Mouse (Mus musculus): ENCODE measurements around the gene Gm4353. TPM values are rescaled to one million over a fixed set of nuclear protein-coding genes. Genes with fewer than 3 reads are reported as not detected.
A peak's percentile ranks its signal among the peaks of the same experiment; 100 is the strongest.

Gm4353 gene
- polyA plus RNA-seq, 1 experiment, result 0.85 TPM

GRCm38 (mm10) chr7:116115216-116115930, 30.9 kb upstream of the Gm4353 start:
- no peaks in the 10 kb centered on the region for H3K4me1 ChIP-seq (ENCODE audit: control insufficient read depth, insufficient read depth, insufficient read length)
- TF ChIP-seq POLR2A (IDR thresholded peaks at IDR 0.05; ENCODE audit: low read depth, low read length) (no peak), CTCF (IDR thresholded peaks at IDR 0.05; ENCODE audit: extremely low read depth, insufficient read depth, insufficient read length, insufficient replicate concordance) (no peak)
- H3K4me3 ChIP-seq (ENCODE audit: extremely low read depth, insufficient read depth, insufficient read length), result no peak overlapping the region
- DNase-seq (ENCODE audit: low read depth in 1 of 2, low spot score in 2 of 2), result no peak
- H3K36me3 ChIP-seq (ENCODE audit: control insufficient read depth, insufficient read depth, low read length), result no peaks in the 10 kb centered on the region
- H3K27me3 ChIP-seq (ENCODE audit: control insufficient read depth, insufficient read depth, low read length), result no peaks in the 10 kb centered on the region
- H3K27ac ChIP-seq (ENCODE audit: insufficient read depth, low read length), result no peak overlapping the region
- 85% methylated on average over 12 of the region's 12 CpGs for WGBS

GRCm38 (mm10) chr7:116111546-116111945, 27.1 kb upstream of the Gm4353 start:
- no peak for DNase-seq (ENCODE audit: low read depth in 1 of 2, low spot score in 2 of 2)
- Histone ChIP-seq H3K27me3 (ENCODE audit: control insufficient read depth, insufficient read depth, low read length) (no peaks in the 10 kb centered on the region), H3K4me3 (ENCODE audit: extremely low read depth, insufficient read depth, insufficient read length) (no peak overlapping the region), H3K27ac (ENCODE audit: insufficient read depth, low read length) (no peak overlapping the region), H3K4me1 (ENCODE audit: control insufficient read depth, insufficient read depth, insufficient read length) (no peaks in the 10 kb centered on the region), H3K36me3 (ENCODE audit: control insufficient read depth, insufficient read depth, low read length) (no peaks in the 10 kb centered on the region)
- TF ChIP-seq POLR2A (IDR thresholded peaks at IDR 0.05; ENCODE audit: low read depth, low read length), result no peak
- 86% methylated on average over 6 of the region's 6 CpGs for WGBS

- Histone ChIP-seq H3K27me3 (ENCODE audit: control insufficient read depth, insufficient read depth, low read length) (no peaks in the 10 kb centered on the region), H3K4me3 (ENCODE audit: extremely low read depth, insufficient read depth, insufficient read length) (no peak overlapping the region), H3K36me3 (ENCODE audit: control insufficient read depth, insufficient read depth, low read length) (0 out of 2 replicates have a peak, but pooled peaks cover 3% of the 10 kb centered on the region), H3K27ac (ENCODE audit: insufficient read depth, low read length) (no peak overlapping the region), H3K4me1 (ENCODE audit: control insufficient read depth, insufficient read depth, insufficient read length) (no peaks in the 10 kb centered on the region)
- TF ChIP-seq POLR2A (IDR thresholded peaks at IDR 0.05; ENCODE audit: low read depth, low read length) (no peak), CTCF (IDR thresholded peaks at IDR 0.05; ENCODE audit: extremely low read depth, insufficient read depth, insufficient read length, insufficient replicate concordance) (no peak)
- DNase-seq (ENCODE audit: low read depth in 1 of 2, low spot score in 2 of 2), result no peak
- 79% methylated on average over 3 of the region's 3 CpGs for WGBS
Observed at GRCm38 (mm10) chr7:116110661-116111060, 26.2 kb upstream of the Gm4353 start.

- Histone ChIP-seq H3K27me3 (ENCODE audit: control insufficient read depth, insufficient read depth, low read length) (no peaks in the 10 kb centered on the region), H3K4me1 (ENCODE audit: control insufficient read depth, insufficient read depth, insufficient read length) (no peaks in the 10 kb centered on the region), H3K4me3 (ENCODE audit: extremely low read depth, insufficient read depth, insufficient read length) (no peak overlapping the region), H3K27ac (ENCODE audit: insufficient read depth, low read length) (no peak overlapping the region), H3K36me3 (ENCODE audit: control insufficient read depth, insufficient read depth, low read length) (peaks cover 23% of the 10 kb centered on the region)
- no peak for TF ChIP-seq POLR2A (IDR thresholded peaks at IDR 0.05; ENCODE audit: low read depth, low read length)
- no peak for TF ChIP-seq CTCF (IDR thresholded peaks at IDR 0.05; ENCODE audit: extremely low read depth, insufficient read depth, insufficient read length, insufficient replicate concordance)
- no peak for DNase-seq (ENCODE audit: low read depth in 1 of 2, low spot score in 2 of 2)
- WGBS, result 98% methylated on average over 9 of the region's 9 CpGs
Observed at GRCm38 (mm10) chr7:116103091-116103490, 18.7 kb upstream of the Gm4353 start.

- no peak for DNase-seq (ENCODE audit: low read depth in 1 of 2, low spot score in 2 of 2)
- Histone ChIP-seq H3K4me1 (ENCODE audit: control insufficient read depth, insufficient read depth, insufficient read length) (0 out of 2 replicates have a peak, but pooled peaks cover 1% of the 10 kb centered on the region), H3K27ac (ENCODE audit: insufficient read depth, low read length) (no peak overlapping the region), H3K36me3 (ENCODE audit: control insufficient read depth, insufficient read depth, low read length) (peaks cover 16% of the 10 kb centered on the region), H3K4me3 (ENCODE audit: extremely low read depth, insufficient read depth, insufficient read length) (no peak overlapping the region), H3K27me3 (ENCODE audit: control insufficient read depth, insufficient read depth, low read length) (no peaks in the 10 kb centered on the region)
- WGBS, result 62% methylated on average over 7 of the region's 7 CpGs
- TF ChIP-seq POLR2A (IDR thresholded peaks at IDR 0.05; ENCODE audit: low read depth, low read length) (no peak), CTCF (IDR thresholded peaks at IDR 0.05; ENCODE audit: extremely low read depth, insufficient read depth, insufficient read length, insufficient replicate concordance) (no peak)
Observed at GRCm38 (mm10) chr7:116099952-116100528, 15.6 kb upstream of the Gm4353 start.

- no peak for DNase-seq (ENCODE audit: low read depth in 1 of 2, low spot score in 2 of 2)
- Histone ChIP-seq H3K4me3 (ENCODE audit: extremely low read depth, insufficient read depth, insufficient read length) (peak overlapping the region; percentile 87), H3K36me3 (ENCODE audit: control insufficient read depth, insufficient read depth, low read length) (no peaks in the 10 kb centered on the region), H3K27me3 (ENCODE audit: control insufficient read depth, insufficient read depth, low read length) (no peaks in the 10 kb centered on the region), H3K4me1 (ENCODE audit: control insufficient read depth, insufficient read depth, insufficient read length) (peaks cover 4% of the 10 kb centered on the region; the same call in 1 of the 2 replicates), H3K27ac (ENCODE audit: insufficient read depth, low read length) (peak overlapping the region; percentile 86)
- under 1% methylated on average over 19 of the region's 19 CpGs for WGBS
- no peak for TF ChIP-seq POLR2A (IDR thresholded peaks at IDR 0.05; ENCODE audit: low read depth, low read length)
- no peak for TF ChIP-seq CTCF (IDR thresholded peaks at IDR 0.05; ENCODE audit: extremely low read depth, insufficient read depth, insufficient read length, insufficient replicate concordance)
Observed at GRCm38 (mm10) chr7:116093466-116093850, 9.0 kb upstream of the Gm4353 start.

Measured in spleen, adult 2 months (tissue).